Mouse (Mus musculus): ENCODE data around the gene Crtac1. TPM values are rescaled to one million over a fixed set of nuclear protein-coding genes. Genes with fewer than 3 reads are reported as not detected.
A peak's percentile ranks its signal among the peaks of the same experiment; 100 is the strongest.

Gene Crtac1
- polyA plus RNA-seq, 1 experiment = 0.91 TPM

DNA sequence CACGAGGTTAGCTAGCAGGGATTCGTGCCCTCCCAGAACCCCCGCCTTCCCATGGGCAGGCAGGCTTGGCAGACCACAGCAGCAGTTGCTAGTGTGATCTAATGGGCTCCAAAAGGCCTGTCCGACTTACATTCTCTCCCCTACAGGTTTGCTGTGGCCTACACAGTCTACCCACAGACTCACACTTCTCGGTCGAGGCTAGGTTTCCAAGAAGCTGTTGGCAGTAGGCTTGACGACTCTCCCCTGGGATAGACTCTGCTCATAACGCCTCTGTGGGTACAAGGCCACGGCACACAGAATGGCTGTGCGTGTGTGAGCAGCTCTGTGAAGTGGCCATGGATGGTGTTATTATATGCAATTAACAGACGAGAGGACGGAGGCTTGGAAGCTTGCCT is 174.3 kb downstream of the Crtac1 start:
- Histone ChIP-seq H3K27ac (replicated peaks; ENCODE audit: low read depth, low read length) (no peak overlapping the region), H3K4me1 (ENCODE audit: control insufficient read depth, insufficient read depth, insufficient read length, low read length) (peaks cover 4% of the 10 kb centered on the region; the same call in 1 of the 2 replicates), H3K4me3 (ENCODE audit: insufficient read depth, low read depth, low read length) (no peak overlapping the region)

DNA sequence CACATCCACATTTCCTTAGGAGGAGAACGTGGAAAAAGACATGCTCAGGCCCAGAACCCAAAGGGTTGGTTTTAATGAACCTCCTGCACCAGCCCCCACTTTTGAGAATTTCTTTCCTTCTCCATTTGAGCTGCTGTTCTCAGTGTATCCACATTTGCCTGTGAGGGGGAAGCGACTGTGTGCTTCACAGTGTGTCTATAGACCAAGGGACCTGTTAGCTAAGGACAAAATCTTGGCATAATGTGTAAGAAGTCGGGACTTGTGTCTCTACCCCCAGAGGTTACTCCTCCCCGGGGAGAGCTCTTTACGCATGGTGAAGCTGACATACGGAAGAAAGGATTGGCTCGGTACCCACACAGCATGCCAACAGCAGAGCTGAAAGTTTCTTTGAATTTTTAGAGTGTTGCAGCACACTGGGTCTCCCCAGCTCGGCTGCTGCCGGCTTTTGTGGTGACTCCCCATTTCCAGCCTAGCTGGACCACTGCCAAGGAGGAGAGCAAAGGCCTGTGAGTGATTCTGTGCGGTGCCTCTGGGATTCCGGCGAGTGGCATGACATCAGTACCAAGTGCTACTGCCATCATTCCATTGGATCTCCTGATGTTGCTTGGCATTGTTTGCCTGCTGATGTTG is 174.9 kb downstream of the Crtac1 start:
- H3K4me1 ChIP-seq (ENCODE audit: control insufficient read depth, insufficient read depth, insufficient read length, low read length) = peaks cover 4% of the 10 kb centered on the region; the same call in 1 of the 2 replicates
- H3K27ac ChIP-seq (replicated peaks; ENCODE audit: low read depth, low read length) = no peak overlapping the region

DNA sequence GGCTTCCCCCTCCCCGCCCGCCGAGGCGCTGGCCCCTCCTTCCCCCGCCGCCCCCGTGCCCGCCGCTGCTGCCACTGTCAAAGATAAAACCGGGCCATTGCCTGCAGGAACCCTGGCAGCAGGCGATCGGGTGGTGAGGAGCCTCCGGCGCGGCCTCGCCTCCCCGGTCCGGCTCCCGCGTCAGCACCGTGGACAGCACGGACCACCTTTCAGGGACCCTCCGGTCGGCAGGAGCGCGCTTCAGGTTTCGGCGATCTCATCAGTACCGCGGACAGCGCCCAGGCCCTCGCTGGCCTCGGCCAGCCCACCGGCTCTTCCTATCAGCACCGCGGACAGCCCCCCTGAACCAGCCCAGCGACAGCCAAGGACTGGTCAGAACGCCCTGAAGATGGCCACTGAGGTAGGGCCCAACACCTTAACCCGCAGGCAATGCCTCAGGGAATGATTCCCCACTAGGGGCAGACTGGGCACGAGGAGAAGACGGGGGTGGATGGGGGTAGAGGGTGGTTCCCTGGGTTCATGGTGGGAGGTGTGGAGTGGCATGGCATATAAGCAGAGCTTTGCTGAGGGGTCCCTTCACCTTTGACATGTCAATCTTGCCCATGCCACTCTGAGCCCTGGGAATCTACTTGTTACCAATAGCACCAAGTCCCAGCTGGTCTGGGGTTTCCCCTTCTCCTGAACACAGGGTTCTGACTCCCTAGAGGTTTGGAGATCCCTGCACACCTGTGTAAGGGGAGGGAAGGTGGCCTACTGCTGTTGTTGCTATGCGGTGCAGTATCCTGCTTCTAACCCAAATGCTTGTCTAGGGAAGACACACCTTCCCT is 175.6 kb downstream of the Crtac1 start:
- Histone ChIP-seq H3K4me3 (ENCODE audit: insufficient read depth, low read depth, low read length) (0 out of 2 replicates have a peak overlapping the region, but pooled peaks have one; percentile 16), H3K27ac (replicated peaks; ENCODE audit: low read depth, low read length) (no peak overlapping the region), H3K4me1 (ENCODE audit: control insufficient read depth, insufficient read depth, insufficient read length, low read length) (peaks cover 4% of the 10 kb centered on the region; the same call in 1 of the 2 replicates)

More for the DNA sequence above, 174.9 kb downstream of the Crtac1 start:
- H3K4me3 ChIP-seq (ENCODE audit: insufficient read depth, low read depth, low read length) = no peak overlapping the region

DNA sequence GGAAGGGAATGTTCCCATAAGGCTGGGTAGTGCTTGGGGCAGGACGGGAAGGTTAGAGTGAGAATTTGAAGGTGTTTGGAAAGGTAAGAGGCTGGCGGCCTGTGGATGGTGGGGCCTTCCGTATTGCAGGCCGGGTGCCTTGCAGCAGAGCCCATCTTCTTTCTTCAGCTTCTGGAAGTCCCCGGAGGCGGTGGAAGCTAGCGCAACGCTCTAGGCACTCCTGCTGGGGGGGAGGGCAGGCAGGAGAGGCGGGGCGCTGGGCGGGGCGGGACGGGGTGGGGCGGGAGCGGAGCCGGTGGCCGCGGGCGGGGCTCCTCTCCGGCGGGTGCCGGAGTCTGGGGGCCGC is 176.2 kb downstream of the Crtac1 start:
- H3K4me1 ChIP-seq (ENCODE audit: control insufficient read depth, insufficient read depth, insufficient read length, low read length) = peaks cover 4% of the 10 kb centered on the region; the same call in 1 of the 2 replicates
- H3K4me3 ChIP-seq (ENCODE audit: insufficient read depth, low read depth, low read length) = no peak overlapping the region
- H3K27ac ChIP-seq (replicated peaks; ENCODE audit: low read depth, low read length) = no peak overlapping the region

- no peak overlapping the region for H3K4me3 ChIP-seq (ENCODE audit: insufficient read depth, low read depth, low read length)
- no peaks in the 10 kb centered on the region for H3K4me1 ChIP-seq (ENCODE audit: control insufficient read depth, insufficient read depth, insufficient read length, low read length)
- H3K27ac ChIP-seq (replicated peaks; ENCODE audit: low read depth, low read length) = no peak overlapping the region
Measured at GRCm38 (mm10) chr19:42249976-42250914, 181.3 kb downstream of the Crtac1 start.

- H3K4me3 ChIP-seq (ENCODE audit: insufficient read depth, low read depth, low read length) = no peak within 1 kb of the TSS
- no peaks in the 10 kb centered on the region for H3K4me1 ChIP-seq (ENCODE audit: control insufficient read depth, insufficient read depth, insufficient read length, low read length)
- no peak within 1 kb of the TSS for H3K27ac ChIP-seq (replicated peaks; ENCODE audit: low read depth, low read length)
Measured at GRCm38 (mm10) chr19:42247519-42247918, 184.1 kb downstream of the Crtac1 start, which contains the start of gene Golga7b. TSS of gene Golga7b (plus strand) at chr19:42247574.

DNA sequence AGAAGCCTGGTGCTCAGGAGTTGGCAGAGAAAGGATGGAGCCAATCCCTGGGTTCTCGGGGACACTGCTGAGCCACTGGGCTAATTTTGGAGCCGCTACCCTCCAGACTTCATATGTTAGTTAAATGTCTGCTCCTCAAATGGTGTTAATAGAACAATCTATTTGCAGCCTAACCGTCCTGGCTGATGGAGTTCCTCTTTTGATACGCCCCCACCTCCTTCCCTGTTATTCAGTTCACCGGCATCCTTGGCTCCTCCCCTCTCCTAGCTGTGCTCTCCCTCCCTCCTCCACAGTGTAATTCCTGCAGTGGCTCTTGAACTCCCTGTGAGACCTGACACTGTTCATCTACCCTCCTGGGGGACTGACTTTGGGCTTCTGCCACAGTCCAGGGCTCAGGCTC is 185.0 kb downstream of the Crtac1 start:
- no peaks in the 10 kb centered on the region for H3K4me1 ChIP-seq (ENCODE audit: control insufficient read depth, insufficient read depth, insufficient read length, low read length)
- no peak overlapping the region for H3K27ac ChIP-seq (replicated peaks; ENCODE audit: low read depth, low read length)

DNA sequence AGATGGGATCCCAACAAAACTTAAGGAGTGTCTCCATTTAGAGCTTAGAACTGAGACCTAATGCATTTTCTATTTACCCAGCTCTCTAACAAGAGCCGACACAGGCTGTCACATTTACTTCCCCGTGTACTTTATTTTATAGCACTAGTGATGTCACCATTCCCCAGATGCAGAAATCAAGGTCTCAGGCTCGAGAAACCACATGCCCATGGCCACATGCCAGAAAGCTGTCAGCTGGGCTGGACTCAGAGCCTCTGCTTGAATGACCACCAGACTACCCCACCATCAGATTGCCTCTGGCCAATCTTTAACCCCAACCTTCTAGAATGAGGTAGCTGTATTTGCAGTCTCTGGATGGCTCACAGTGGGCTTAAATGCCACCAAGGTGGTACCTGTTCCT is 188.2 kb downstream of the Crtac1 start:
- Histone ChIP-seq H3K4me1 (ENCODE audit: control insufficient read depth, insufficient read depth, insufficient read length, low read length) (no peaks in the 10 kb centered on the region), H3K27ac (replicated peaks; ENCODE audit: low read depth, low read length) (no peak overlapping the region), H3K4me3 (ENCODE audit: insufficient read depth, low read depth, low read length) (no peak overlapping the region)

More for the DNA sequence above, 185.0 kb downstream of the Crtac1 start:
- H3K4me3 ChIP-seq (ENCODE audit: insufficient read depth, low read depth, low read length) = no peak overlapping the region

DNA sequence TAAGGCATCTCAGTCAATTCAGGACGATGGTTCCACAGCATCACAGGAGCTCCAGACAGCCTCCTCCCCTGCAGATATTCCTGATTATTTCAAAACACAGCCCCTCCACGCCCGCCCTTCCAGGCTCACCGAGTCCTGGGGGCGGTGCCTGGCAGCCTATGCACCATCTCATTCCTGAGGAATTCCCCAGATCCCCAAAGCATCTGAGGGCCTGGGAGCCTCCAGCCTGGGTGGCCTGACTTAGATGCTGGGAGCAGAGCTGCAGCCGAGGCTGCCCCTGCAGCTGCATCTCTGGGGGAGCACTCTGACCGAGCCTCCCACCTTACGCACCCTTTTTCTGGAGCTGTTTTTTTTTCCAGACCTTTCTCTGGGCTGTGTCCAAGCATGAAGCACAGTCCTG is 190.7 kb downstream of the Crtac1 start:
- H3K4me1 ChIP-seq (ENCODE audit: control insufficient read depth, insufficient read depth, insufficient read length, low read length) = no peaks in the 10 kb centered on the region
- no peak overlapping the region for H3K4me3 ChIP-seq (ENCODE audit: insufficient read depth, low read depth, low read length)
- no peak overlapping the region for H3K27ac ChIP-seq (replicated peaks; ENCODE audit: low read depth, low read length)

DNA sequence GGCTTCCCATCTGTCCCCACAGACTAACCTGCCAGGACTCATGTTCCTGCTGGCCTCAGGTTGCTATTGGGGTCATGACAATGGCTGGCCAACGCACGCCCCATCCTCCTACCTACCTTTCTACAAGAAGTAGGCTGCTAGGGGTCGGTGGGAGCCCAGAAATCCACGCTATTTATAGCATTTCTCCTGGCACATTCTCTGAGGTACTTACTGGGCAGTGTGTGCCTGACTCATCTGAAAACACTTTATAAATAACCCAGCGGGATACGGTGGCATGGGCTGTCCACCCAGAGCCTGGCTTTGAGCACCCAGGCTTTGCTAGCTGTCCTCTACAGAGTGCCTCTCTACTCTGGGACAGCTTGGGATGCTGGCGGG is 193.3 kb downstream of the Crtac1 start:
- Histone ChIP-seq H3K4me3 (ENCODE audit: insufficient read depth, low read depth, low read length) (no peak overlapping the region), H3K27ac (replicated peaks; ENCODE audit: low read depth, low read length) (no peak overlapping the region), H3K4me1 (ENCODE audit: control insufficient read depth, insufficient read depth, insufficient read length, low read length) (no peaks in the 10 kb centered on the region)

- H3K27ac ChIP-seq (replicated peaks; ENCODE audit: low read depth, low read length) = no peak overlapping the region
- H3K4me3 ChIP-seq (ENCODE audit: insufficient read depth, low read depth, low read length) = no peak overlapping the region
- H3K4me1 ChIP-seq (ENCODE audit: control insufficient read depth, insufficient read depth, insufficient read length, low read length) = no peaks in the 10 kb centered on the region
Measured at GRCm38 (mm10) chr19:42237602-42238340, 193.8 kb downstream of the Crtac1 start.

Other genes starting within 250 kb of the Crtac1 start
- 2.8 and 4.7 TPM in 2 replicates for gene Sfrp5, start 229.5 kb downstream of the Crtac1 start, polyA plus RNA-seq (2012; ENCODE audit: insufficient read depth, insufficient read length, missing spikeins)
- gene Golga7b, start 184.2 kb downstream of the Crtac1 start, polyA plus RNA-seq (2012; ENCODE audit: insufficient read depth, insufficient read length, missing spikeins) = 1.0 and 2.7 TPM in 2 replicates
- 8.4 and 10.4 TPM in 2 replicates for gene R3hcc1l, start 87.0 kb upstream of the Crtac1 start, polyA plus RNA-seq (2012; ENCODE audit: insufficient read depth, insufficient read length, missing spikeins)
- gene Loxl4, start 181.0 kb upstream of the Crtac1 start, polyA plus RNA-seq (2012; ENCODE audit: insufficient read depth, insufficient read length, missing spikeins) = 0.28 TPM in 1 of 2 replicates, not detected in the other